Mouse (Mus musculus) testis, adult 2 months (tissue): Measurements from ENCODE around the gene Cul7.

ENCODE experiments used
- CTCF ChIP-seq: fragments of 200-500 bp; IDR thresholded peaks from 2 replicates; pipeline ENCODE4 v1.5.1; 2012; ENCODE audit warnings: low read depth, mild to moderate bottlenecking, inconsistent platforms, low read length, moderate library complexity; ENCODE audit not compliant: control insufficient read depth, insufficient read depth, insufficient replicate concordance
- POLR2A ChIP-seq: fragments of 200-500 bp; IDR thresholded peaks from 2 replicates; pipeline ENCODE4 v1.6.1; 2012; ENCODE audit warnings: low read depth, mild to moderate bottlenecking, inconsistent platforms, low read length, moderate library complexity; ENCODE audit not compliant: control insufficient read depth

GRCm38 (mm10) chr17:46628791-46629684, 21.1 kb upstream of the Cul7 start, which contains the start of gene Ptk7:
- TF ChIP-seq POLR2A = no peak
- TF ChIP-seq CTCF = no peak
